Mouse (Mus musculus) embryonic facial prominence, embryonic 13.5 days (tissue): Measurements from ENCODE around the gene Glmp. TPM values are rescaled to one million over a fixed set of nuclear protein-coding genes. Genes with fewer than 3 reads are reported as not detected.

ENCODE experiments used
- polyA plus RNA-seq: library from polyadenylated mRNA; unstranded; fragments of >200 nt; fragmentation: Nextera tagmentation; extraction: Ambion mirVana; gene quantifications from 2 replicates; pipeline ENCODE4 v1.2.1, GENCODE M21; 2015

The Glmp gene
- polyA plus RNA-seq, 1 experiment from 2014 or later: 188 TPM

Other genes with a start within 250 kb of the Glmp start
- 0.11 and 0.19 TPM in 2 replicates for gene Ttc24, start 246.7 kb upstream of the Glmp start, polyA plus RNA-seq
- gene Iqgap3, start 243.1 kb upstream of the Glmp start, polyA plus RNA-seq: 20.1 and 22.8 TPM in 2 replicates
- 18.1 and 18.2 TPM in 2 replicates for gene Mef2d, start 182.7 kb upstream of the Glmp start, polyA plus RNA-seq
- gene Rhbg, start 70.3 kb upstream of the Glmp start, polyA plus RNA-seq: 3.3 and 6.7 TPM in 2 replicates
- 0.55 and 3.5 TPM in 2 replicates for gene Gm38392, start 37.8 kb upstream of the Glmp start, polyA plus RNA-seq
- 15.0 and 16.1 TPM in 2 replicates for gene Tsacc, start 28.0 kb upstream of the Glmp start, polyA plus RNA-seq
- 517 and 559 TPM in 2 replicates for gene Cct3, start 27.9 kb upstream of the Glmp start, polyA plus RNA-seq
- 9.1 and 10.4 TPM in 2 replicates for gene Tmem79, start 11.1 kb downstream of the Glmp start, polyA plus RNA-seq
- gene Smg5, start 11.2 kb downstream of the Glmp start, polyA plus RNA-seq: 55.0 and 58.3 TPM in 2 replicates
- 4.2 and 4.9 TPM in 2 replicates for gene Paqr6, start 39.6 kb downstream of the Glmp start, polyA plus RNA-seq
- gene Bglap3, start 47.7 kb downstream of the Glmp start, polyA plus RNA-seq: 0.28 TPM in 1 of 2 replicates, not detected in the other
- gene Bglap2, start 53.7 kb downstream of the Glmp start, polyA plus RNA-seq: 0.58 TPM in 1 of 2 replicates, not detected in the other
- 0.91 TPM in 1 of 2 replicates, not detected in the other for gene Bglap, start 59.4 kb downstream of the Glmp start, polyA plus RNA-seq
- gene Pmf1, start 85.3 kb downstream of the Glmp start, polyA plus RNA-seq: 121 and 153 TPM in 2 replicates
- gene Slc25a44, start 100.1 kb downstream of the Glmp start, polyA plus RNA-seq: 16.5 and 16.7 TPM in 2 replicates
- 10.3 and 13.3 TPM in 2 replicates for gene Sema4a, start 136.2 kb downstream of the Glmp start, polyA plus RNA-seq
- 311 and 321 TPM in 2 replicates for gene Lmna, start 184.9 kb downstream of the Glmp start, polyA plus RNA-seq
- gene Mex3a, start 207.4 kb downstream of the Glmp start, polyA plus RNA-seq: 32.2 and 33.4 TPM in 2 replicates
- gene Rab25, start 223.3 kb downstream of the Glmp start, polyA plus RNA-seq: 18.6 and 19.5 TPM in 2 replicates
- 164 and 169 TPM in 2 replicates for gene Lamtor2, start 228.1 kb downstream of the Glmp start, polyA plus RNA-seq
- 43.0 and 44.6 TPM in 2 replicates for gene Ubqln4, start 228.7 kb downstream of the Glmp start, polyA plus RNA-seq